Mouse (Mus musculus) myocyte (in vitro differentiated cells): ENCODE results near the gene Rtl1. TPM values are rescaled to one million over a fixed set of nuclear protein-coding genes. Genes with fewer than 3 reads are reported as not detected.

ENCODE experiments used
- H3K27me3 ChIP-seq: one replicate; pipeline ENCODE4 v1.6.1; 2011; ENCODE audit not compliant: control insufficient read depth, insufficient read depth, insufficient read length
- H3K36me3 ChIP-seq: one replicate; pipeline ENCODE4 v1.6.1; 2011; ENCODE audit not compliant: control insufficient read depth, insufficient read depth
- H3K4me2 ChIP-seq: one replicate; pipeline ENCODE4 v1.6.1; 2011; ENCODE audit warnings: low read depth, control low read depth
- H3K4me3 ChIP-seq: one replicate; pipeline ENCODE4 v1.5.1; 2011; ENCODE audit warnings: mild to moderate bottlenecking, control low read depth, moderate library complexity
- H3K79me2 ChIP-seq: one replicate; pipeline ENCODE4 v1.6.1; 2011; ENCODE audit not compliant: control insufficient read depth, insufficient read depth
- H3ac ChIP-seq: one replicate; pipeline ENCODE4 v1.6.1; 2011; ENCODE audit not compliant: control insufficient read depth, insufficient read length
- CEBPB ChIP-seq: IDR thresholded peaks from 2 replicates; pipeline ENCODE4 v1.6.1; 2011; ENCODE audit warnings: mild to moderate bottlenecking, moderate library complexity; ENCODE audit not compliant: poor library complexity, insufficient read depth, severe bottlenecking
- E2F4 ChIP-seq: IDR thresholded peaks from one replicate; pipeline ENCODE4 v1.6.1; 2011; ENCODE audit warnings: mild to moderate bottlenecking, control low read depth, moderate library complexity; ENCODE audit not compliant: insufficient read depth
- MAX ChIP-seq: IDR thresholded peaks from one replicate; pipeline ENCODE4 v1.6.1; 2011; ENCODE audit warnings: low read depth, mild to moderate bottlenecking, control low read depth
- MYOD1 ChIP-seq, 3 experiments: IDR thresholded peaks; one replicate each; pipeline ENCODE4 v1.6.1; 2011; ENCODE audit warnings: control low read depth in 2 of 3, low read depth in 2 of 3, mild to moderate bottlenecking in 2 of 3, moderate library complexity in 1 of 3; ENCODE audit not compliant: insufficient read length in 2 of 3, control insufficient read depth in 1 of 3
- MYOG ChIP-seq, 3 experiments: IDR thresholded peaks; one replicate each; pipeline ENCODE4 v1.6.1; 2011; ENCODE audit warnings: control low read depth in 2 of 3, low read depth in 2 of 3, mild to moderate bottlenecking in 2 of 3; ENCODE audit not compliant: insufficient read length in 2 of 3, control insufficient read depth in 1 of 3, insufficient read depth in 1 of 3
- POLR2A ChIP-seq: IDR thresholded peaks from one replicate; pipeline ENCODE4 v1.6.1; 2011; ENCODE audit warnings: low read depth, mild to moderate bottlenecking, control low read depth, moderate library complexity; ENCODE audit not compliant: insufficient read length
- POLR2AphosphoS2 ChIP-seq: IDR thresholded peaks from one replicate; pipeline ENCODE4 v1.6.1; 2011; ENCODE audit warnings: low read depth, control low read depth; ENCODE audit not compliant: insufficient read length
- REST ChIP-seq: IDR thresholded peaks from one replicate; pipeline ENCODE4 v1.6.1; 2011; ENCODE audit warnings: mild to moderate bottlenecking, control low read depth, moderate library complexity; ENCODE audit not compliant: insufficient read depth, insufficient read length
- SRF ChIP-seq: IDR thresholded peaks from one replicate; pipeline ENCODE4 v1.6.1; 2011; ENCODE audit warnings: low read depth; ENCODE audit not compliant: control insufficient read depth, insufficient read length
- TCF12 ChIP-seq: IDR thresholded peaks from one replicate; pipeline ENCODE4 v1.6.1; 2011; ENCODE audit warnings: mild to moderate bottlenecking, control low read depth; ENCODE audit not compliant: poor library complexity, insufficient read depth, severe bottlenecking
- TCF3 ChIP-seq: IDR thresholded peaks from one replicate; pipeline ENCODE4 v1.6.1; 2011; ENCODE audit warnings: low read depth, control low read depth; ENCODE audit not compliant: insufficient read length
- USF1 ChIP-seq: IDR thresholded peaks from one replicate; pipeline ENCODE4 v1.6.1; 2011; ENCODE audit warnings: low read depth, mild to moderate bottlenecking, control low read depth, moderate library complexity
- polyA plus RNA-seq: library from polyadenylated mRNA; unstranded; fragments of >200 nt; fragmentation: generic; extraction: Trizol; gene quantifications from one replicate; pipeline ENCODE4 v1.2.1, GENCODE M21; 2012; ENCODE audit warnings: missing spikeins

Rtl1 gene
- polyA plus RNA-seq, 1 experiment, result not detected

DNA sequence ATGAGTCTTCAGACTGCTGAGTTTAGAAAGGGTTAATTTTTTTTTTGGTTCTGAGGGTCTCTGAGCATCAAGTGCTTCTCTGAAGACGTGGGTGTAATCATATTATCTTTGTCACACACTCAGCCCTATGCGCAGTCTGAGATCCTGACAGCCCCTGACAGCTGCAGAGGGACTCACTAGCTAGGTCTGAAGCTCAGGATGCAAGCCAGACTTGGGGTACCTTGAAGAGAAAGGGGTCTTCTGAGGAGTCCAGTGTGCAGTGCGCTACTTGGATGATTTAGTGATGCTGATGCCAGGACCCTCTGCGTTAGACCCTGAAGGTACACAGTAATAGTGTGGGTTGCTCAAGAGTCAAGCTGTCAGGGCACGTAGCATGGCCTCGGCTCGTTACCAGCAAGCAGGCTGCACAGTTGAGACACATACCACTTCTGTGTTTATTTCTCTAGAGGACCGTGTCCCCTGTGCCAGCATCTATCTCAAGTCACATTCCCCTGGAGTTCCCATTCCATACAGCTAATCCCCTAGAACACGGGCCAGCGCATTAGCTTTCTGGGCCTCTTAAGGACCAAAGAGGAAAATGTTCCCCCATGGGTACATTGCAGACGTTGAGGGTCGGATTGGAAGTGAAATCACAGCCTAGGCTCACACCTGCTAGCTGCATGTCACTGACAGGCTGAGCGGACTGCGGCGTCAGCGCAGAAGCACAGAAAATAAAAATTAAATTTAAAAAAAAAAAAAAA is 5.0 kb upstream of the Rtl1 start:
- Histone ChIP-seq H3K36me3 (no peaks in the 10 kb centered on the region), H3K27me3 (peaks cover 16% of the 10 kb centered on the region), H3ac (no peak overlapping the region), H3K79me2 (no peaks in the 10 kb centered on the region), H3K4me3 (no peak overlapping the region), H3K4me2 (no peak overlapping the region)
- no peak for TF ChIP-seq TCF3

DNA sequence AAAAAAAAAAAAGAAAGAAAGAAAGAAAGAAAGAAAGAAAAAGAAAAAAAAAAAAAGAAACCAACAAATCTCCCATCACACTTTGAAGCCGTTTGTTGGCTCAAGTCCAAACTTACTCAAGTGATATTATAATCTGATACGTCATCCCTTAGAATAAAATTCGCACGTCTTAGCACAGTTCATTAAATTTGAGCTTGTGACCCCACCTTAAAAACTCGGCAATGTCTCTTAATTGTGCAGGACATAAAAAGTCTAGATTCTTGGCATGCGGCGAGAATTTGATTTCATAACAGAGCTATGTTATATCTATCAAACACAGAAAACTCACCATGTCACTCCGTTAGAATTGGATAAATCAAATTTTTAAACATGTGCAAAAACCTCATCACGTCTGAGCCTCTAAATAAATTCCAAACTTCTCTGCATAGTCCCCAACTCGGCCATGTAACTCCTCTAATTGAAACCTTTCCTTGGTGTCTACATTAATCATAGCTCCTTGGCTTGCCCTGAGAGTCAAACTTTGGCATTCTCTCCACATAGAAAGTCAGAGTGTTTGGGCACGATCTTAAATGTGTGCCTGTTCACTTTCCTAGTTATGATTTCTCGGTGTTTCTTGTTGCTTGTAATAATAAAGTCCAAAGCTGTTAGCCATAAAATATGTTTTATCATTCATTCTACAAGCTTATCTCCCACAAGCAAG is 1.4 kb downstream of the Rtl1 start:
- Histone ChIP-seq H3K4me2 (no peak overlapping the region), H3K79me2 (no peaks in the 10 kb centered on the region), H3K36me3 (no peaks in the 10 kb centered on the region), H3K4me3 (no peak overlapping the region), H3ac (no peak overlapping the region), H3K27me3 (peaks cover 7% of the 10 kb centered on the region)
- TF ChIP-seq MAX (no peak), TCF12 (no peak), MYOD1 (IDR thresholded peaks at IDR 0.05; ENCODE audit: control insufficient read depth in 1 of 3, insufficient read length in 2 of 3, low read depth in 2 of 3) (no peak), SRF (no peak), USF1 (no peak), CEBPB (no peak), POLR2AphosphoS2 (no peak), MYOG (IDR thresholded peaks at IDR 0.05; ENCODE audit: control insufficient read depth in 1 of 3, insufficient read depth in 1 of 3, insufficient read length in 2 of 3, low read depth in 2 of 3) (no peak), POLR2A (no peak), TCF3 (no peak)

DNA sequence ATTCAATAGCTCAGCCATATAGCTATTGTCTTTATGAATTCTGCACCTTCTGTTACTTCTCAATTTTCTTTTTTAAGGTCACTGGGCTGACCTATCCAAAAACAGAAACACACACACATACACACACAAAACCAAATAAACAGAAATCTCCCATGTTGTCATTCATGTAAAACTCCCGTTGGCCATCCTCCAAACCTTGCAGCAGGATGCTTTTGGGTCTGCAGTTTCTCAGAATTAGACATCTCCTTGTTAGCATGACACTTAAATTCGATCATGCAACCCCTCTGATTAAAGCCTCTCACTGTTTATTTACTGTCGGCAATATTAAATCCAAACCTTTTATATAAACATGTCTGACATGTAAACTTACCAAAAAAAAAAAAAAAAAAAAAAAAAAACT is 3.4 kb downstream of the Rtl1 start:
- H3K79me2 ChIP-seq, result no peaks in the 10 kb centered on the region
- H3K27me3 ChIP-seq, result peaks cover 7% of the 10 kb centered on the region
- TF ChIP-seq TCF3 (no peak), TCF12 (no peak), MAX (no peak), USF1 (no peak), E2F4 (no peak), MYOG (IDR thresholded peaks at IDR 0.05; ENCODE audit: control insufficient read depth in 1 of 3, insufficient read depth in 1 of 3, insufficient read length in 2 of 3, low read depth in 2 of 3) (no peak), REST (no peak), MYOD1 (IDR thresholded peaks at IDR 0.05; ENCODE audit: control insufficient read depth in 1 of 3, insufficient read length in 2 of 3, low read depth in 2 of 3) (no peak), SRF (no peak), POLR2A (no peak), POLR2AphosphoS2 (no peak), CEBPB (no peak)
- no peaks in the 10 kb centered on the region for H3K36me3 ChIP-seq
- H3ac ChIP-seq, result no peak overlapping the region
- no peak overlapping the region for H3K4me3 ChIP-seq
- no peak overlapping the region for H3K4me2 ChIP-seq

DNA sequence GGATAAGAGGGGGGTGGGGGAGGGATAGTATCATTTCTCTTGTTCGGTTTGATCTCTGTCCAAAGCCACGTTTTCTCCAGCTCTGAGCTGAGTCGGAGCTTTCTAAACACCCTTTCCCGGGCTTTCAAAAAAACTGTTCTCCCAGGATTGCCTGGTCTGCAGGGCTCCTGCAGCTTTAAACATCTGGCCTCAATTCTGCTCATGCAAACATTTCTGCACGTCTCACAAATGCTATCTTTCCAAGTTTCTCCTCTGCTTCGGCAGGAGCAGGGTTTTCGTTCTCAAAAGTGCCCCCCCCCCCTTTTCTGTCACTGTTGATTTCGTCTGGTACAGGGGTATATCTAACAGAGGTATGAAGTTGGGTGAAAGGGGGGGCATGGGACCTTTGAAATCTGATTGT is 3.9 kb downstream of the Rtl1 start:
- H3K36me3 ChIP-seq, result no peaks in the 10 kb centered on the region
- H3K4me2 ChIP-seq, result no peak overlapping the region

DNA sequence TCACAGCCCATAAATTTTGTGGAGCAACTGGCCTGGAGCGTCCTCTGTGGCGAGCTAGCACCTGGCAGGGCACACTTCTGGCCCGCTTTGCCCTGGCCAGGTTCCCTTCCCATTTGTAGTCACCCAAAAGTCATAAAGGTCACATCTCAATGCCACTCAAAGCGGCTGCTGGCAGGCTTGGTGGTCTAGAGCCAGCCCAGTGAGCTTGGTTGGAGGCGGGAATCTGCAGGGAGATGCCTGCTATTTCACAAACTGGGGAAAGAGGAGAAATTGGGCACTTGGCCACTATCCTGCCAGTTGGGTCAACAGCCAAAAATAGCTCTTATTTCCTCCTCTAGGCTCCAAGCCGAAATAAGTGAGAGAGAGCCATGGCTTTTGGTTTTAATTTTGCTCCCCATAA is 4.4 kb downstream of the Rtl1 start:
- TF ChIP-seq TCF3 (no peak), E2F4 (no peak), MYOG (IDR thresholded peaks at IDR 0.05; ENCODE audit: control insufficient read depth in 1 of 3, insufficient read depth in 1 of 3, insufficient read length in 2 of 3, low read depth in 2 of 3) (no peak)
- H3K4me3 ChIP-seq, result no peak overlapping the region
- H3K79me2 ChIP-seq, result no peaks in the 10 kb centered on the region
- H3K4me2 ChIP-seq, result no peak overlapping the region
- H3K27me3 ChIP-seq, result peaks cover 7% of the 10 kb centered on the region
- H3K36me3 ChIP-seq, result no peaks in the 10 kb centered on the region
- H3ac ChIP-seq, result no peak overlapping the region

More for the DNA sequence above, 3.9 kb downstream of the Rtl1 start:
- Histone ChIP-seq H3K79me2 (no peaks in the 10 kb centered on the region), H3K4me3 (no peak overlapping the region), H3K27me3 (peaks cover 7% of the 10 kb centered on the region), H3ac (no peak overlapping the region)
- TF ChIP-seq MYOD1 (IDR thresholded peaks at IDR 0.05; ENCODE audit: control insufficient read depth in 1 of 3, insufficient read length in 2 of 3, low read depth in 2 of 3) (no peak), POLR2AphosphoS2 (no peak), SRF (no peak), MYOG (IDR thresholded peaks at IDR 0.05; ENCODE audit: control insufficient read depth in 1 of 3, insufficient read depth in 1 of 3, insufficient read length in 2 of 3, low read depth in 2 of 3) (no peak), TCF3 (no peak), POLR2A (no peak), USF1 (no peak), TCF12 (no peak), MAX (no peak)
